Mouse (Mus musculus): ENCODE data around the gene Tubgcp2.

Tubgcp2 gene

DNA sequence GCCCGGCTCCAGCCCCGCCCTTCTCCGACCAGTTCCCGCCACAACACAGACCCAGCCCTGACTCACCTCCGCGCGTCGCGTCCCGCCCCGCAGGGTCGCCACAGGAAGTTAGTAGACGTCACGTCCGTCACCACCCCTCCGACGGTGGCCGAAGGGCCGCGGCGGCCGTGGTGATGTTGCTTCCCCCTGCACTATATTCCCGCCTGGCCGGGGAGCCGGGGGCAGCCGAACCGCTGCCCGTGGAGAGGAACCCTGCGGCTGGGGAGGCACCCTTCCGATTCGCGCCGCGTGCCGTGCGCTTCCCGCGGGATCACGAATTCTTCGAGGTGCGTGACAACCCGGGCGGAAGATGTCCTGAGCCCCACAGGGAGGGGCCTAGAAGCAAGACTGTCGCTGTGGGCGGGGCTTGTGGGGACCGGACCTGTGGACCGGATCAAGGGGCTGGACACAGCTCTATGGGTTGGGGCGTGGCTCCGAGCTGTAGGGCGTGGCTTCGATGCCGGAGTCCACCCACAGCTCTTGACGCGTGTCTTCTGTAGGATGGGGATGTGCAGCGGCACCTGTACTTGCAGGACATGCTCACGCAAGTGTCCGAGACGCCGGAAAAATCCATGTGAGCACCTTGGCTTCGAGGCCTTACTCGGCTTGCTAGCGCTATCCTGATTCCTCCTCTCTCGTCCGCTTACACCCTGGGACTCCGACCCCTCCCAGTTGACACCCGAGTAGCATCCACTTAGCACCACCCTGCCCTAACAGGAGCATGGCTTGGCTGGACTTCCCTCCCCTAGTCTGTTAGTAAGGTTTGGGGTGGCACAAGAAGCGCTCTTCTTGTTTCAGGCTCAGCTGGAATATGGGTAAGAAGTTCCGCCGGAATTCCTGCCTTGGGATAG lies at the start of gene Tubgcp2, which contains the start of gene Zfp511:
TSS of gene Tubgcp2 (minus strand) at position 389 of the 890 bp plus-strand sequence.
TSS of gene Zfp511 (plus strand) at position 111 of the 890 bp plus-strand sequence.
- DNase-seq (ENCODE audit: extremely low read depth, low read depth, low spot score), result peak; percentile 83

DNA sequence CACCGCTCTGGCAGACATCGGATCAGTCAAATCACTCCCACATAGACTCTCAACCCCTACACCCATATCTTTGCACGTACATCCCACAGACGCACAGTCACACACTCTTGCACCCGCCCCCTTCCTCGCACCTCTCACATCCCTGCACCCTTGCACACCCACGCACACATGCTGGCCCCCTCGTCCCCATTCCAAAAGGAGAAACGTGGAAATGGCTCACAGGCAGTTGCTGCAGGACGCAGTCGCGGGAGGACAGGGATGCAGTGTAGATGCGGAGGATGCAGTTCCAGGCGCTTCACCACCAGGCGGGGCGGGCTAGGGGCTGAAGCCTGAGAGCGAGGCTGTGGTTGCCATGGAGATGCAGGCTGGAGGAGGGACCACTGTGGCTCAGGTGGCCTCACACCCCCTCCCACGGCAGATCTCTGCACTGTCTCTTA lies 45.8 kb upstream of the Tubgcp2 start, which contains the start of gene Caly:
TSS of gene Caly (minus strand) at position 307 of the 437 bp plus-strand sequence.
- no peak for DNase-seq (ENCODE audit: extremely low read depth, low read depth, low spot score)

DNA sequence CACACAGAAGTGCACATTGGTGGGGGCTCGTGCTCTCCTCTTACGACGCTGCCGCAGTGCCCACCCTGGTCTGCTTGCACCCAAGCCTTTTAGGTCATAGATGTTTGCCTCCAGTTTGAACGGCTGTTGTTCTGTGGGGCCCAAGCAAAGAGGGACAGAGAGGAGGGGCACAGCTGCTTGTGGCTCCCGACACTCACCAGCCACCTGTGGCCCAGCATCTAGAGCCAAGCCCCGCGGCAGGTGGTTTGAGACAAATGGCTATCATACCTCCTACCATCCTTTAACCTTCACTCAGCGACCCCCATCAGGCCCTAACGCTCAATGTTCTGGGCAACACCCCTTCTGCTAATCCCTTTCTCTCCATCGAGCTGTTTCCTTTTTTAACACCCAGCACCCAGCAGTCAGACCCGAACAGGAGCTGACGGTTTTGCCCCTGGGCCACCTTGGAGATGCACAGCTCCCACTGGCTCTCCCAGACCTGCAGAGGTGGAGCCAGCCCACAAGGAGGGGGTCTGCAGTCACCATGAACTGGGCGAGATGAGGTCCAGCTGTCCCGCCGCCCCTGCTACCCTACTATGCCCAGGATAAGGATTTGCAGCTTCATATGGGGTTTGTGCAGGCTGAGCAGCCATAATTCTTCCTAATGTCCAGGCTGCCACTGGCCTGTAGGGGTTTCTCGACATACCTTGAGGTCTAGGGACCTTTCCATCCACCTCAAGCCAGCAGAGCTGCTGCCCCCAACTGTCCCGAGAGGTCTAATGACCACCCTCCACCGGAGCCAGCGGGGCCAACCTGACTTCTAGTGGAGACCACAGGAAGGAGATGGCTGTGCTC lies 45.2 kb upstream of the Tubgcp2 start:
- DNase-seq (ENCODE audit: extremely low read depth, low read depth, low spot score), result no peak

DNA sequence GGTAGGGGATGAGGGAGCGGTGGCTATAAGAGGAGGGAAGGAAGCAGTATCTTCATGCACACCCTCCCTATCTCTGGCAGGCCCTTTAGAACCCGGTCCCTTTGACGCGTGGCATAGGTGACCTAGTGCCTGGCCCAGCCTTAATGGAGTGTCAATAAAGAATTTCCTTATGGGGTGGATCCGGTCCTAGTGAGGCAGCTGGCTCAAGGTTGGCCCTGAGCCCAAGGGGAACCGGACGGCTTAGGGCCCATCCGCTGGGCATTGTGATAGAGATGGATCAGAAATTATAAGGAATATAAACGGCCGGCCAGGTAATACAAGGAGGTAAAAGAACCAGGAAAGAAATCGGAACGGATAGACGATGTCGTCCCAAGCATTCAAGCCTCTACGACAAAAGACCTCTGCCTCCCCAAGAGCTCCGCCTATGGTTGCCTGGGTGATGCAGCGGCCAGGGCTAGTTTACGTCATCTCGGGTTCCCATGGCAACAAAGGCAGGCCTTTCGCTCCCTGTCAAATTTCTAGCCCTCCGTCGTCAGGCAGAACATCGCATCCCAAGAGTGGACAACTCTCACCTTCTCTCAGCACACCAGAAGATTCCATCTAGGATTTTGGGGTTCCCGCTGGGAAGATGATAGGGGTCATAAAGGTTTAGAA lies 44.2 kb upstream of the Tubgcp2 start:
- DNase-seq (ENCODE audit: extremely low read depth, low read depth, low spot score), result no peak

DNA sequence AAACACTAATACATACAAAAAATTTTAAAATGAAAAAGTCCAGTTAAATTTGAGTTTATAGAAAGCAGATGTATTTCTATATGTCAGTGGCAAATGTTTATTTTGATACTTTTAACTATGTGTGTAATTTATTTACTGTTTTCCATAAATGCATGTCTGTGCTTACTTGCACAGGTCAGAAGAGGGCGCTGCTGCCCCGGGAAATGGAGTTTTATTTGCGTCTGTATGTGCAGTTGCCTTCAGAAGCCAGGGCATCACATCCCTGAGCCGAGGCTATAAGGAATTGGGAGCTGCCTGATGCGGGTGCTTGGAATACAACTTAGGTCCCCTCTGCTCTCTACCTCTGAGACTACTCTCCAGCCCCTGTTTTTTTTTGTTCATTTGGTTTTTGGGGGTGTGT lies 42.2 kb upstream of the Tubgcp2 start:
- no peak for DNase-seq (ENCODE audit: extremely low read depth, low read depth, low spot score)

- DNase-seq (ENCODE audit: extremely low read depth, low read depth, low spot score), result no peak
These were observed 41.2 kb upstream of the Tubgcp2 start for GRCm38 (mm10) chr7:140077698-140078097.

DNA sequence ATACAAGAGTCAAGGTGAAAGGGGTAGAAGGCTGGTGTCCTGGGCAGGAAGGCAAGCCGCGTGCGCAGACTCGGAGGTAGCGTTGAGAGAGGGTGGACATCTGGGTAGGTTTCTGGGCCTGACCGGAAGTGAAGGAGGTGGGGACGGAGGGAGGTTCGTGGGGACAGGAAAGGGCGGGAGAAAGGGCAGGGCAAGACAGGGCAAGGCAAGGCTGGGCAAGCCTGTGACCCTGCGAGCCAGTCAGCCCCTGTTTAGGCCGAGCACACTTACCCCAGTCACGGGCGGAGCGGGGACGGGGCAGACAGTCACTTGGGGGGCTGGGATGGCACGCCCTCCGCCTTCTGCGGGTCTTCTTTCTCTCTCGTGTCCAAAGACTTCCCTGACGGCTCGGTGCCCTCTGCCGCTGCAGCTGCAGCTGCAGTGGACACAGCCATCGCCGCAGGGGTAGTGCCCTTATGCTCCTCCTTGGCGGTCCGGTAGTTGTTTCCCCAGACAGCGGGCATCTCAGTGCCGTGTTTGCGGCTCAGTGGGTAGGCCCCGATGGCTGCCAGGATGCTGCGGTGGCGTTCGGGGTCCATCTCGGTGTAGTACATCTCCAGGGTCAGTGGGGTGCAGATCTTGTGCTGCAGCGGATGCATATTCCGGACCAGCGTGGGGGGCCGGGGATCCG lies 33.7 kb upstream of the Tubgcp2 start:
- no peak for DNase-seq (ENCODE audit: extremely low read depth, low read depth, low spot score)

DNA sequence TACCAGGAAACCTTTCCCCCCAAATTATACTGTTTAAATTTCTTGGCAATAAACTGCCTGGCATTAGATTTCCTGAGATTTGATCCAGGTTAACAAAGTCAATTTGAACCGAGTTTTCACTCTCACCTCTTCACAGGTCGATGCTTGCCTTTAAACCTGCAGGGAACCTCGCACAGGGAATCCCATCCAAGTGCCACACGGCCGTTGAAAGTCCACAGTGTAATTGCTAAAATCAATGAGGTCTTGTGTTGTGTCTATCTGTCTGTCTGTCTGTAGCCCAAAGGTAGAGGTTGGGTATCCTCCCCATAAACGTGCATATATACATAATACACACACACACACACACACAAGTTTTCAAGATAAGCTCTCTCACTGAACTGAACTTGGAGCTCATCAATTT lies 30.9 kb upstream of the Tubgcp2 start:
- DNase-seq (ENCODE audit: extremely low read depth, low read depth, low spot score), result no peak

DNA sequence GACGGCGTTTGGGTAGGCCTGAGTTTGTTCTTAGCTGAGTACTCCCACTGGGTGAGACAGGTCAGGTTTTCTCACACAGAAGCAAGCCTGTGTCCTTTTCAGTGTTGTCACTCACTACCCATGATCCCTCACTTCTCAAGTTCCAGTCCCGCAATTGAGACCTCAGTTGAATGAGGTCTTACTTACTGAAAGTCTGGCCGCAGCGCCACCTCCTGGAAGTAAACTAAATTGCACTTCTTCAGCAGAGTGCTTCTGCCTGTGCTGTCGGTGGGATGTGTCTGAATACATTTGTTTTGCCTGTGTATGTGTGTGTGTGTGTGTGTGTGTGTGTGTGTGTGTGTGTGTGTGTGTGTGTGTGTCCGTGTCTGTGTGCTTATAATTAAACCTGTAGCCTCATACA lies 26.6 kb upstream of the Tubgcp2 start:
- DNase-seq (ENCODE audit: extremely low read depth, low read depth, low spot score), result no peak

GRCm38 (mm10) chr7:140062307-140062706 lies 25.8 kb upstream of the Tubgcp2 start:
- DNase-seq (ENCODE audit: extremely low read depth, low read depth, low spot score), result no peak

- no peak for DNase-seq (ENCODE audit: extremely low read depth, low read depth, low spot score)
These were observed 25.3 kb upstream of the Tubgcp2 start for GRCm38 (mm10) chr7:140061832-140062130.

DNA sequence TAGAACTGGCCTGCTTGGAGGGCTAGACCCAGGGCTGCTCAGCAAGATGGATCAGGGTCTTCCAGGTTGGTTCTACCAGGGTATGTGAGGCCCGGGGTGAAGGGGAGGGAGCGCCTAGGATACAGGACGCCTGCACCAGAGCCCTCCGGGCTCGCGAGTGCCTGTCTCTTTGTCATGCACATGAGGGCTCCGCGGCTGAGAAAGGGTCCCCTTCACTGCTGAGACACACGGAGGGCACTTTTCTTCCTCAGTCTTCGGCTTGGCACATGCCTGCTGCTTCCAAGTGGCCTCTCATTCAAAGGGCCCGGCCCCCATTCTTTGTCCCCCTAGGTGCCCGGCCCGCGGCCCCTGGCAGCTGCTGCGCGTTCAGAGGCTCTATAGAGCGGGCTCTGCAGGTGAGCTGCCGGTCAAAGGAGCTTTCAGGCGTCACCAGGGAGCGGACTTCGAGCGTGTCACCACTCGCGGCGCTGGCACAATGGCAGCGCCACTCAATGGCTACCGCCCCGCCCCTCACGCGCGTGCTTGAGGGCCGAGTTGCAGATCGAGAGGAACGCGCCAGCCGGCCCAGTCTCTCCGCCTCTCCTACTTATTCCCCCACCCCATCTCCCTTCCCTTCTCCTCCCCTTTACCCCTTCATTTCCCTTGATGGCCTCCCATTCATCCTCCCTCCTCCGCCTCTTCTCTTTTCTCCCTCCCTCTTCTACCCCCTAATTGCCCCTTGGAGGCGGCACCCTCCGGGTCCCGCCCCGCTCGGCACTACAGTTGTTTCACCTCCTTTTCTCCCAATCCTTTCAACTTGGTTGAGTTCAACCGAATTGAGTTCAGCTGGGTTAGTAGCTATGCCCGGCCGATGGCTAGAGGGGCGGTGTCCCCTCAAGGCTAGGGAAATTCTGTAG lies 24.7 kb upstream of the Tubgcp2 start:
- DNase-seq (ENCODE audit: extremely low read depth, low read depth, low spot score), result no peak

GRCm38 (mm10) chr7:140059601-140060000 lies 23.1 kb upstream of the Tubgcp2 start:
- DNase-seq (ENCODE audit: extremely low read depth, low read depth, low spot score), result no peak

- DNase-seq (ENCODE audit: extremely low read depth, low read depth, low spot score), result no peak
These were observed 22.1 kb upstream of the Tubgcp2 start for GRCm38 (mm10) chr7:140058528-140058927.

DNA sequence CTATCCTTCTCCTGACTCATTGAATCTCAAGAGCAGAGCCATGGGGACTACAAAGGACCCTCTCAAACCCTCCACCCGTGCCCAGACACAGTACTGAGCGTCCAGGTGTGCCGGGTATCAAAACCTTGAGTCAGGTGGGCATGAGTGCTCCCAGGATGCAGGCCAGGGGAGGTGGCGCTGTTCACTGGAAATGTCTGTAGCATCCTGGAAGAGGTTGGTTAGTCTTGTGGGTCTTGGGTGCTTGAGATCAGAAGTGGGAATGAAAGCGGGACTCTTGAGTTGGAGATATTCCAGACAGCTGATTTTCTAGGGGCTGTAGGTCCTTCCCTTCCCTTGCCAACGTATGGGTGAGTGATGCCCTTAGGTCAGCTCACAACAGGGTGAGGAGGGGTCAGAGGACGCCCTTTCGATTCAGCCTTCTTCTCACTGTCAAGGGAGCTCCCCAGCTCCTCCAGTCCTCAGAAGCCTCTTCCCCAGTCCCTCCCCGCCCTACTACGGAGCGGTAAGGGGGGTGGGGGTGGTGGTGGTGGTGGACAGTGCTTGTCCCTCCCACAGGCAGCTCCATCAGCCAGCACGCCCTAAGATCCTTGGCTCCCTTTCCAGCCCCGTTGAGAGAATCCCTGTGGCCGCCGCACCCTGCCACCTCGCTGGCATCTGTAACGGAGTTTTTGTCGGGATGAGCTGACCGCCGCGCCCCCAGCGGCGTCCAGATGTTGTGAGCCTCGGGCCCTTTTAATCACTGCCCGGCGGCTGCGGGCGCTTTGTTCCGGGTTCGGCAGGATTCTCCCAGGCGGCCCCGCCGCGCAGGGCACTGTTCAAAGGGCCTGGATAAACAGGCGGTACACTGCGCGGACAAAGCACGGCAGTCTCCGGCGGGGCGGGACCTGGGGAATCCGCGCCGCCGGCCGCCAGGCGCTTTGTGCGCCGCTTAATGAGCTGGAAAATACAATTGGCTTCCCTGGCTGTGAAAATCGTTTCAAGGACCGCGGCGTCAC lies 21.2 kb upstream of the Tubgcp2 start:
- no peak for DNase-seq (ENCODE audit: extremely low read depth, low read depth, low spot score)

GRCm38 (mm10) chr7:140054124-140054523 lies 17.7 kb upstream of the Tubgcp2 start:
- no peak for DNase-seq (ENCODE audit: extremely low read depth, low read depth, low spot score)

DNA sequence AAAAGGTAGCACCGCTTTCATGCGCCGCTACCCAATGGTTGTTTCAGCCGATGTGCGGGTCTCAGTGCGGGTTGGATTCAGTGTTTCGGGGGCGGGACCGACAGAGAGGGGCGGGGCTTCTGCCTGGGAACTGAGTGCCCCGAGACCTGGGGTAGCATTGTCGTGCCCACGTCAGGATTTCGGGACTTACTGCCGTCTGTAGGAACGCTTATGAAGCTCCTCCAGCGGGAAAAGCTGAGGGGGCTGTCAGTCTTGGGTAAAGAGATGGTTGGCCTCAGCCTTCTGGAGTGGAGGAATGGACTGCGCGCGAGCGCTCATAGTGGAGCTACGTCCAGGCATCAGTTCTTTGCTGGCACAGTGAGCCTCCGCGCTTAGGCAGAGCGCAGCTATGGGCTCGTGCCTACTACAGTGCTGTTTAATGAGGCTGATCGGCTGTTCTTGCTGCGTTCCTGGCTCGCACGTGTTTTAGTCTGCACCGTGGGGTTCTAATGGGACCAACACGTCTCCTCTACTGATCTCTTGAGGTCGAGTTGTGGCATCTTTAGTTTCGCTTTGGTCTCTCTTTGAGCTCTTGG lies 12.7 kb upstream of the Tubgcp2 start:
- DNase-seq (ENCODE audit: extremely low read depth, low read depth, low spot score), result no peak
